Mouse (Mus musculus) cerebellum, postnatal 14 days (tissue): ENCODE data around the gene Aspa.
A peak's percentile ranks its signal among the peaks of the same experiment; 100 is the strongest.
"Not testable (repeated sequence)": the region's sequence is repeated elsewhere in the genome, so short reads cannot be mapped to it uniquely, and the experiment has no call there.

ENCODE experiments used
- DNase-seq, 2 experiments: peaks; one replicate each; pipeline ENCODE4 v3.0.0; 2021; ENCODE audit warnings: mixed read lengths in 2 of 2

Gene Aspa

DNA sequence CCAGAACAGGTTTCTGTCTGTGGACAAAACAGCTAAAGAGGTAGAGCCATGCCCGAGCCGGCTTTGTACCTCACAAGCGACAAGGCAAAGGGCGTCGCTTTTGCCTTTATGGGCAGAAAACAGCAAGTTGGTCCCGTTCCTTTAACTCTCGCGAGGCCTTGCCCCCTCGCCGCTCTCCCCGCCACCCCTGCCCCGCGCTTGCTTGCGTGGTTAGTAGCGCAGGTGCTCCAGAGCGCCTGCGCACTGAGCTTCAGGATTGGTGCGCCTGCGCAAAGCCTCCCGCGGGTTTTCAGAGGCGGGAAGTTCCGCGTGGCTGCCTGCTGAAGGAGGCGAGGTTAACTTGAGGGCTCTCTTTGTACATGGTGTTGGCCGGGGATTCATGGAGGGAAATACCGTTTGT is at the start of gene Aspa, which contains the start of the genes Gm49340 and Spata22:
Gene Aspa, minus strand, starts transcription at position 155 of the 400 bp plus-strand sequence.
Gene Gm49340, plus strand, starts transcription at position 300 of the 400 bp plus-strand sequence.
Gene Spata22, plus strand, starts transcription at position 300 of the 400 bp plus-strand sequence.
- no peak for DNase-seq

DNA sequence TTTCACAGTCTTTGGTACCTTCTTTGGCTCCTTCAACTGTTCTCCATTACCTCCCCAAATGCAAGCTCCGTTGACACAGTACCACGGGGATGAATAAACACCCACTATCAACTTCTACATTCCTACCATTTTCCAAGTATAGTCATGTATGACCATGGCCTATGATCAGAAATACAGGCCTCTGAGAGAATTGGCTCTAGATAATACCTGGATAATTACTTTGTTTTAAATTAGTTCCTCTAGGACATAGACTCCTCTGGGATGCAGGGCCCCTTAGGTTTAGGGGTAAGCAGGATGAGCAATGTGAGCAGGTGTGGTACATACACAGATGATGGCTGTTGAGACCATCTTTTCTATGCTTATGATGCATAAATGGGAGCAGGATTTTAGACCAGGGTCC is 41.5 kb upstream of the Aspa start, which contains the start of gene Olfr376:
Gene Olfr376, plus strand, starts transcription at position 301 of the 400 bp plus-strand sequence.
- no peak for DNase-seq

- no peak for DNase-seq
Measured at GRCm38 (mm10) chr11:73350483-73350882, 21.1 kb upstream of the Aspa start, which contains the start of gene Olfr20. Olfr20 (plus strand) TSS chr11:73350783.

DNA sequence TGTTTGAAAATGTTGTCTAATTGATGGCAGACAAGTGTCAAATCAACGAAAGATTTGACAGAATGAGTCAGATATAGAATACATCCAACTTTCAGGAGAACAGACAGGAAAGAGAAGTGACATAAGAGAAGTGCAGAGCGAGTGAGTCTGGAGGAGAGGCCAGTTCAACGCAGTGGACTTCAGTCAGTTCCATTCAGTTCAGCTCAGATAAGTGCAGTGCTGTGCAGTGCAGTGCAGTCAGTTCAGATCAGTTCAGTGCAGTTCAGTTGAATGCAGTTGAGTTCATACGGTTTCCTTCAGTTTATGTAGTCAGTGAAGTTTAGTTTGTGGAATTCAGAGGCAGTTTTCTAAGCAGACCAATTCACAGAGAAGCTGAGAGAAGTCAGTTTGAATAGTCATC is 7.5 kb upstream of the Aspa start:
- no peak for DNase-seq

GRCm38 (mm10) chr11:73333357-73333756 is 4.0 kb upstream of the Aspa start:
- no peak for DNase-seq

DNA sequence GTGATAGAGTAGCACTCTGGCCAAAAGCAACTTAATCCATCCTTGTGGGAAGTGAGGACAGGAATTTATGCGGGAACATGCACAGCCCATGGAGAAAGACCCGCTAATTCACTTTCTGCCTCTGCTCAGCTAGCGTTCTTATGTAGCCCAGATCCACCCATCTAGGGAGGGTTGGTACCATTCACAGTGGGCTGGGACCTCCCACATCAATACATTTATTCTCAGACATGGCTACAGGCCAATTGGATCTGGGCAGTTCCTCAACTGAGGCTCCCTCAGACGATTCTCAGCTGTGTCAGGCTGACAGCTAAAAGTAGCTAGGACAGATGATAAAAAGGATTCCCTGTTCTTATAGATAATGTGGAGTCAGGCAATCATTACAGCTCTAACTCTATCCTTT is 2.0 kb downstream of the Aspa start:
- DNase-seq, result no peak

DNA sequence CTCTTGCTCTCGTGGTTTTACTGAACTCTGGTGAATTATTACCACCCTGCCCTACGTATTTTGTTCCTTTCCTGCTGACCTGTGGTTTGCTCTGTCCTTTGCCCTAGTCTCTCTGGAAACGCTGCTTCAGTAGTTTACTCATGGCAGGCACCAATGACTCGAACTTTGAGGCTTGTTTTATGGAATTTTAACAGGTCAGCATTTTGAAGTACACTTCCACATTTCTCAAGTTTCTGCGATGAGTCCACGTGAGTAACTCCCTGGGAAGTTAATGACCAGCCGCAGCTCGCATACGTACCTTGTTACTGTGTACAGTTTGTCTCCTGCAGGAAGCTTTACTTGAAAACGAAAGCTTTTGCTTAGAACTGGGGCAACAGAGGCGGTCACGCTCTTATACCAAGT is 2.9 kb downstream of the Aspa start:
- DNase-seq, result no peak

- no peak for DNase-seq
Measured at GRCm38 (mm10) chr11:73323906-73324830, 5.2 kb downstream of the Aspa start.

GRCm38 (mm10) chr11:73321064-73321463 is 8.3 kb downstream of the Aspa start:
- DNase-seq, result not testable (repeated sequence)

- not testable (repeated sequence) for DNase-seq
Measured at GRCm38 (mm10) chr11:73318581-73318980, 10.8 kb downstream of the Aspa start.

- no peak for DNase-seq
Measured at GRCm38 (mm10) chr11:73315961-73316360, 13.4 kb downstream of the Aspa start.

- DNase-seq, result no peak
Measured at GRCm38 (mm10) chr11:73303123-73303522, 26.3 kb downstream of the Aspa start.

DNA sequence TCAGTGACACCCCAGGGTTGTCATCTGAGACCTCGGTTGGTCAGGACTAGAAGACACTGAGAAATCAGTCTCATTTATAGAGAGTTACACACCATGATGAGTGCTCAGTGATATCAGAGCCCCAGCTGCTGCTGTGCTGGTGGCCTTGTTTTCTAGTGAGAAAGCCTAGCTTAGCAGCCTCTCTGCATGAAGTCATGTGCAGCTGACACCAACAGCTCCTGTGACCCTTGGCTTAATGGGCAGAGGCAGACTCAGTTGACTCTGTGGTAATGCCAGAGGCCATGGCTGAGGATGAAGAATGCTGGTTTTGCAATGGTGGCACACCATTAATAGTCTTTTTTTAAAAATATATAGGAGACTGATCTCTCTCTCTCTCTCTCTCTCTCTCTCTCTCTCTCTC is 39.8 kb downstream of the Aspa start:
- DNase-seq, result no peak

DNA sequence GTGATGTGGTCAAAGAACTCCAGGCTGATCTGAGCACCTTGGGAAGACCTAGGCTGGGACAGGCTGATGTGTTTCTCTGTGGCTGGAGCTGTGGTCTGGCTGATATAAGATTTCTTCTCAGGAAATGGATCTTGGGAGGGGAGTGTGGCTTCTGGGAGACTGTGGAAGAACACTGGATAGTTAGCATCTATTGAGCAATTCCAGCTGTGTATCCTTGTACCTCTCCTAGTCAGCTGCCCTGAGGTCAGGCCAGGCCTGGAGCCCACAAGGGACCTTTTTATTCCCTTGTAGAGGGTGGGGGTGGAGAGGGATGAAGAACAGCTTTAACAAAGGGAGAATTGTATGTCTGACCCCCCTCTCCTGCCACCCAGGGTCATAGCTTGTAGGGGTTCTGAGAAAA is 45.0 kb downstream of the Aspa start:
- DNase-seq, result no peak

DNA sequence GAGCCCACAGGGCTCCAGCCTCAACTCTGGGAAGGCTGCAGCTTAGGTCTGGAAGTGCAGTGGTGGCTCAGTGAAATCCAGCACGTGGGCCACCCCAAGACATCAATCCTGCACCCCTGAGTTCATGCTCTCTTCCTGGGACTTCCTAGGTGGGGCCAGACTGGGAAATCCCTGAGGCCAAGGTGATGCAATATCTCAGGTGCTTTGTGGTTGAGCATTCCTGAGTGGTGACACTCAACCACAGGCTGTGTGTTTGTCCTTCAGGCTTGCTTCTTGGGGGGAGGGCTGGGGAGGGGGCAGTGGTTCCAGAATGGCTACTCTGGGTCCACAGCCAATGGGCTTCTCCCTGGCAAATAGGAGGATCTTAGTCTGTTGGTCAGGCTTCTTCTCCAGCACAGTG is 45.5 kb downstream of the Aspa start:
- DNase-seq, result no peak

- no peak for DNase-seq
Measured at GRCm38 (mm10) chr11:73283369-73283768, 46.0 kb downstream of the Aspa start.

DNA sequence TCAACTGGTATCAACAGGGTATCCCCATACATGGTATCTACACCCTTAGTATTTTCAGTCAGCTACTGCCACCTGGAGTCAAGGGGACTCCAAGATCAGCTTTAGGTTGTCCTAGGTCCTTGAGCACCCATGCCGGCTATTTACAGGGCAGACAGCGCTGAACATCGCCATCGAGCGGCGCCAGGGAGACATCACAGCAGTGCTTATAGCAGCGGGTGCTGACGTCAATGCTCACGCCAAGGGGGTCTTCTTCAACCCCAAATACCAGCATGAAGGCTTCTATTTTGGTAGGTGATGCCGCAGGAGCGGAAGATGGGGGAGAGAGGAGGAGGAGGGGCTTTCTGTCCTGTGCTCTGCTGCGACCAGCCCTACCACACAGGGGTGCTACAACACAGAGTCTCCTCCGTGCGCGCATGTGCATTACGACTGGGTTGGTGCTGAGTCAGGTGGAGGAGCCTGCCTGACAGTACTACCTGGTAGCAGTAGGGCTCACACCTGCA is 47.8 kb downstream of the Aspa start:
- peak; percentile 74 to 76 for DNase-seq

DNA sequence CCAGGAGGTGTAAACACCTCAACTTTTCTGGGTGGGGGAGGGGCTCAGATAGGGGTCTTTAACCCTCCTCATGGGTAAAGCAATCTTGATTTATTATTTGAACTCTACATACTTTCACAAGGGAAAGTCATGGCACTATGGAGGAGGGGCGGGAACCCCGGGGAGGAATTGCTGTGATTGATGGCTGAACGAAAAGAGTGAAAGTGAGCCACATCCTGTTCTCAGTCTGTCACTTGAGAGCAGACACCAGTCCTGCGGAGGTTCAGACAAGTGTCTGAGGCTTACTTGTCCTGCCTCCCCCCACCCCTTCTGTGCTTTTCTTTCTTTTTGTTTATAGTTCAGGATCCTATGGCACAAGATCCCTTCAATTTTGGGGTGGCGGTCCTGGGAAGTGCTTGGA is 48.7 kb downstream of the Aspa start:
- DNase-seq, result no peak

DNA sequence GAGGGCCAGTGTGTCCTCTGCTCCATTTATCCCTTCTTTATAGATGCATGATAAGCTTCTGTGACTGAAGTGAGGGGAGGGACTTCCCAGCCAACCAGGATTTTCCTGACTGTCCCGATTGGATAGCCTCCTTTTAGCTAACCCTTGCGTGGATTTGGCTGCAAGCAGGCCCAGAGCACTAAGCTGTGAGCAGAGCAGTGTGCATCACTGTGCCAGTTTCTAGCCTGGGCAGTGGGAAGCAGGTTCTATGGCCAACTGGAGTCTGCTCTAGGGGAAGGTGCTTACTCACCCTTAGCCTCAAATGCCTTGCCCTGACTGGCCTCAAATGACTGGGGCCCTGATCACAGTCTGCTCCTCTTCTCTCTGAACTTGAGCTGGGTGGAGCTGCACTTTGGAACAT is 54.6 kb downstream of the Aspa start:
- peak in 1 of 2 experiments; percentile 22 for DNase-seq

DNA sequence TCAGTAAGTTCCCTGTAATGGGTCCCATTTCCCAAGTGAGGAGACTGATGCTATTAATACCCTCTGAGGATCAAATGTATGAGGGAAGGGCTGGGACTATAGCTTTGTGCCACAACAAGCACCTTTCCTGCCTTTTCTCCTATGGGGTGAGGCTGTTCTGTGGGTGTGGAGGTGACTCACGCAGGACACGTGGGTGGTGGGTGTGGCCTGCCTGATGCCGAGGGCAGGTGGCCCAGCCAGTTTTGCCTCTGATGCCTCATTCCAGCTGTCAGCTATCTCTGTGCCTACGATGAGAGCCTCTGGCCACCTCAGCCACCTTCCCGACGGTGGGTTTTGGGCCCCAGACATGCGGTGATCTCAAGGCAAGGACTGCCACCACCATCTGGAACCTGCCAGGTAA is 62.1 kb downstream of the Aspa start, which contains the start of gene Trpv3:
Gene Trpv3, plus strand, starts transcription at position 122 of the 400 bp plus-strand sequence.
- DNase-seq, result no peak

- no peak for DNase-seq
Measured at GRCm38 (mm10) chr11:73261385-73261784, 68.0 kb downstream of the Aspa start.

DNA sequence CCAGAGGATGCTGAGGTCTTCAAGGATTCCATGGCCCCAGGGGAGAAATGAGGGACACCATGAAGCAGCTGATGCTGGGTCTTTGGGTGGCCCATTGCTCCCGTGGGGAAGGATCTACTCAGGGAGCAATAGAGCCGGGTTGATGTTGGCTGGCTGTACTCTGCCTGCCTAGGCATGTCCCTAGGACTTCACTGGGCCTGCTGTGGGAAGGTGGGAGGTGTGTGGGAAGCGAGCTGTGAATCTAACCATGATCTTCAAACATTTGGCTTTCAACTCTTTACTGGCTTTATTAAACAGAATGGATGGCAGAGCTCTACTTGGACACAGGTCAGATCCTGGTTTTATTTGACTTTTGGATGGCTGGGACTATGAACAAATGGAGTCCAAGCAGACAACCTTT is 68.9 kb downstream of the Aspa start:
- no peak for DNase-seq

- no peak for DNase-seq
Measured at GRCm38 (mm10) chr11:73258664-73259063, 70.7 kb downstream of the Aspa start.

- DNase-seq, result no peak
Measured at GRCm38 (mm10) chr11:73257362-73257945, 71.9 kb downstream of the Aspa start.
